Mouse (Mus musculus): ENCODE data around the gene Crlf2. TPM values are rescaled to one million over a fixed set of nuclear protein-coding genes. Genes with fewer than 3 reads are reported as not detected.

Crlf2 gene
- total RNA-seq (2022) = 1 to 10 TPM; 1.9 to 2.6 (median 2.3) TPM

DNA sequence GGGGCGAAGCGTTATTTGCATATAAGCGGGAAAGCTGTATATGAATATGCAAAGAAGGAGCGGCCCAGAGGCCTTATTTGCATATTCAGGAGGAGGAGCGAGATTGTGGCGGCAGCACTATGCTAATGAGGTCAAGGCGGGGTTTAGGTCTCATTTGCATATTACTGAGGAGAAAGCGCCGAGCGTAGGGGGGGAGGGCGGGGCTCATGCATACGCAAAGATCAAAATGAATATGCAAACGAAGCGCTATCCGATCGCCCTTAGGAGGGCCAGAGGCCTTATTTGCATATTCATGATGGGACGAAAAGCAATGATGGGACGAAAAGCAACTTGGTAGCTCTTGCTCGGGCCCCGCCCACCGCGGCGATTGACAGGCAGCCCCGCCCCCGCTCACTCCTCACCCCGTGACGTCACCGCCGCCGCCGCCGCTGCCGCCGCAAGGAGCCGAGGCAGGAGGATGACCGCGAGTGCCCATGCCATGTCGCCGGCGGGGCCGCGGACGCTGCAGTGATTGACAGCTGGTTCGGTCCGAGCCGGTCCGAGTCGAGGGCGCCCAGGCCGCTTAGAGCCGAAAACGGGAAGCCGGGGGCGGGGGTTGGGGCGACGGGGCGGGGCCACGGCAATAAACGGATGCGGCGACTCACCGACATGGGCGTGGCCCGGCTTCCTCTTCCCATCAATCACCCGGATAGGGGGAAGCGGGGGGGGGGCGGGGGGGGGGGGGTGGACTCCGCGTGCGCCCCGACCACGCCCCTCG lies at the start of gene Crlf2:
TSS of gene Crlf2 (minus strand) at position 590 of the 757 bp plus-strand sequence.
- peak; percentile 67 to 79 for DNase-seq (ENCODE audit: low spot score in 2 of 2)

DNA sequence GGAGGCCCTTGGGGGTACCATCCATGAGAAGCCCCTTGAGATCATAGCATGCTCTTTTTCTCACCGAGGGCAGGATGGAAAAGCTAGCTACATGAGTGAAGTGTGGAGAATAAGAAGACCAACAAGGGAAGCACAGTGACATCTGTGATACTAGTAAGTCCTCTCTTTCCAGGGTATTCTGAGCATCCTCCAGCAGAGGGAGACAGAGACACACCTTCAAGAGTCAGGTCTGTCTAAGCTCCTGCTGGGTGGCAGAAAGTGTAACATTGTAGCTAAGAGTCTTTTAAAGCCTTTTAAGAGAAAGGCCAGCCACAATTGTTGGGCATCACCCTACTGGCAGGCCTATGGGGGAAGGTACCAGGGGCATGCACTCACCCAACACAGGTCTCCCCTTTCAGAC lies 43.8 kb upstream of the Crlf2 start:
- DNase-seq (ENCODE audit: low spot score in 2 of 2) = no peak

GRCm38 (mm10) chr5:109601080-109601479 lies 42.3 kb upstream of the Crlf2 start:
- DNase-seq (ENCODE audit: low spot score in 2 of 2) = no peak

- no peak for DNase-seq (ENCODE audit: low spot score in 2 of 2)
Measured at GRCm38 (mm10) chr5:109598876-109599275, 40.1 kb upstream of the Crlf2 start.

DNA sequence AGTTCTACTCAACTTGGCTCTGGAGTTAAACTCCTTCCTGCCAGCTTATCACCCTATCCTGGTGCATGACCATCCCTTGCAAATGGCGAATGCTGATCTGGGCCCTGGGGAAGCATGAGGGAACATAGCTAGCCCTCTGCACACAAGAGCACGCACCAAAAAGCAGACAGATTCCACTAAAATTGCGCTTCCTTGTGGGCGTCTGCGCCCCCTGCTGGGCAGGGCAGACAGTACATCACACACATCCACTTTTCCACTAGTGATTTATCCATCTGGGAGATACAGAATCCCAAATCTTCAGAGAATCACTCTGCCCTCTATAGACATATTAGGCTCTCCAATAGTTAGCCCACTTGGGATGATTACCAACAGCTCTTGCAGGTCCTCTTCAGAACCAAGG lies 37.9 kb upstream of the Crlf2 start:
- DNase-seq (ENCODE audit: low spot score in 2 of 2) = no peak

- DNase-seq (ENCODE audit: low spot score in 2 of 2) = no peak
Measured at GRCm38 (mm10) chr5:109562829-109563228, 4.0 kb upstream of the Crlf2 start.

DNA sequence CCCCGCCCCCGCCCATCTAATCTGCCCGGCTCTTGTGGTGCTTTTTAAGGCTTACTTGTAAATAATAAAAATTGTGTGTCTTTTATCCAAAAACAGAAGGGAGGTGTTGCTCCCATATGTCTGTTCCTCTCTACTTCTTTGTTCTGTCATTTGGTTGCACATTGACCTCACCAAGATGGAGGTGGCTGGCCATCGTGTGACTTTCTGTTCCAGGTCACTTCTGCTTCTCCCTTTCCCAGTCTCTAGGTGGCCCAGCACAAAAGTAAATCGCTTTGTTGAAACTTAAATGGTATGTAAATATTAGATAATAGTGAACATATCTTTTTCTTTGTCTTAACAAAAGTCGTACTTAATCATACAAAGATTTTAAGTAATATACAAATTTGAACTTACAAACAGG lies 398 bp upstream of the Crlf2 start:
- DNase-seq (ENCODE audit: low spot score in 2 of 2) = no peak

GRCm38 (mm10) chr5:109558123-109558403 lies 730 bp downstream of the Crlf2 start:
- no peak for DNase-seq (ENCODE audit: low spot score in 2 of 2)

GRCm38 (mm10) chr5:109557321-109558122 lies 1.3 kb downstream of the Crlf2 start:
- peak; percentile 90 to 91 for DNase-seq (ENCODE audit: low spot score in 2 of 2)

GRCm38 (mm10) chr5:109556591-109557320 lies 2.0 kb downstream of the Crlf2 start:
- DNase-seq (ENCODE audit: low spot score in 2 of 2) = peak; percentile 75 to 80

- no peak for DNase-seq (ENCODE audit: low spot score in 2 of 2)
Measured at GRCm38 (mm10) chr5:109555676-109556571, 2.9 kb downstream of the Crlf2 start.

GRCm38 (mm10) chr5:109555236-109555675 lies 3.5 kb downstream of the Crlf2 start:
- DNase-seq (ENCODE audit: low spot score in 2 of 2) = no peak

DNA sequence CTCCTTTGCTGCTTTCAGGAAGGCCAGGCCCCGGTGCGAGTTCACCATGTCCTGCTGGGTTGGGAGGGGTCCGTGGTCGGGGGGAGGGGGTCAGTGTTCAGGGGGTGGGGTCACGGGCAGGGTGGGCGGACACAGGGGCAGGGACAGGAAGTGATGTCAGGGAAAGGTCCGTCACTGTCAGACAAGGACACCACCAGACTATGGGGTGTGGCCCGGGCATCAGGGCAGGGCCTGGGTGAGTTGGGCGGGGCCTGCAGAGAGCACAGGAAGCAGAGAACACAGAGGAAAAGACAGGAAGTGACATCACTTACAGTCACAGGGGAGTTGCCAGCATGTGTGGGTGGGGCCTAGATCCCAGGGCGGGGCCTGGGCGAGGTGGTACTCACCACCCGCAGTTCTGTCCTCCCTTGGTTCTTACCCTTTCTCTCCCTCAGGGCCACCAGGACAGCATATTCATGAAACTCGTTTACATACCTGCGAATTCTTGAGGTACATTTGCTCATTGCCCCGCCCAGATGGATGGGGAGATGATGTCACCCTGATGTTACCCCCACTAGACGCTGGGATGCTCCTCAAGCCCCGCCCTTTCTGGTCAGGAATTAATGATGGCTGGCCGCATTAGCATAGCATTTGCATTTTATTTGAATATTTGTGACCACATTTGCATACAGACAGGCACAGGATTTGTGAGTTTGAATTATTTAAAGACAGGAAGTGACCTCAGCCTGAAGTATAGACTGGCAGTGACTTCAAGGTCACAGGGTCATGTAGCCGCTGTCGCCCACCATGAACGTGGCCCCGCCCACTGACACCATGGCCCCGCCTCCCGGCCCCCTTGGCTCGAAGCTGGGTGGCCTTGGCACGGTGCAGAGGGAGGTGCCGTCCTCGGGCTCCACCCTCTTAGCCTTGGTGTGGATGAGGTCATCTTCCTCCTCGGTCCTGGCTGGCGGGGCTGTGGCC lies 4.4 kb downstream of the Crlf2 start:
- DNase-seq (ENCODE audit: low spot score in 2 of 2) = no peak

GRCm38 (mm10) chr5:109553160-109553930 lies 5.4 kb downstream of the Crlf2 start:
- DNase-seq (ENCODE audit: low spot score in 2 of 2) = no peak

GRCm38 (mm10) chr5:109552541-109552940 lies 6.3 kb downstream of the Crlf2 start:
- DNase-seq (ENCODE audit: low spot score in 2 of 2) = no peak

- DNase-seq (ENCODE audit: low spot score in 2 of 2) = no peak
Measured at GRCm38 (mm10) chr5:109552116-109552515, 6.7 kb downstream of the Crlf2 start.

GRCm38 (mm10) chr5:109551041-109551765 lies 7.6 kb downstream of the Crlf2 start:
- no peak for DNase-seq (ENCODE audit: low spot score in 2 of 2)

GRCm38 (mm10) chr5:109550225-109550935 lies 8.4 kb downstream of the Crlf2 start:
- DNase-seq (ENCODE audit: low spot score in 2 of 2) = no peak

Data from gastrocnemius, adult 8-10 months (tissue).